Mouse (Mus musculus): ENCODE measurements around the gene Fetub. TPM values are rescaled to one million over a fixed set of nuclear protein-coding genes. Genes with fewer than 3 reads are reported as not detected.
"Not testable (repeated sequence)": the region's sequence is repeated elsewhere in the genome, so short reads cannot be mapped to it uniquely, and the experiment has no call there.

Fetub gene
- polyA plus RNA-seq, 1 experiment from 2014 or later, result 0.13 TPM

DNA sequence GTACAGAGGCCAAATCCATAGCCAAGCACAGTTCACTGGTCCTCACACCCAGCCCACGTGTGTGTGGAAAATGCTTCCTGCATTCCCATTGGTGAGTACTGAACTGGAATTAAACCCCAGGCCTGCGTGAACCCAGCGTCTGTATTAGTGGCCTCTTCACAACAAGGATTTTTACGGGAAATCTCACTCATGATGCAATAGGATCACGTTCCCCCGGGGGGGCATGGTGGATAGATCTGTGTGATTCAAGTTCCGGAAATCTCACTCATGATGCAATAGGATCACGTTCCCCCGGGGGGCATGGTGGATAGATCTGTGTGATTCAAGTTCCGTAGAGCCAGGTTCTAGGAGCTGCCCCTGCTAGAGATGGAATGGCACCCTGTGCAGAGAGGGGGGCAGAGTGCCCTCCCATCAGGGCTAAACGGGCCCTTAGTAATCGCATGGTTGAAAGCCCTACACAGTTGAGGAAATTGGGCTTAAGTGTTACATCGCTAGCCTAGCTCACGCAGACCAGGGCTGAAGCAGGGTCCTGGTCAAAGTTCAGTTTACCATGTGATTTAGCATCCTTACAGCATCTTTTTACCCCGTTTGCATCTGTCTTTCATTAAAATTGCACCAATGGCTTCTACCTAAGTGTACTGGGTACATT lies 654 bp downstream of the Fetub start:
- WGBS, result 77% methylated on average over 15 of the region's 15 CpGs
- no peak overlapping the region for H3K27ac ChIP-seq
- ATAC-seq, result no peak

DNA sequence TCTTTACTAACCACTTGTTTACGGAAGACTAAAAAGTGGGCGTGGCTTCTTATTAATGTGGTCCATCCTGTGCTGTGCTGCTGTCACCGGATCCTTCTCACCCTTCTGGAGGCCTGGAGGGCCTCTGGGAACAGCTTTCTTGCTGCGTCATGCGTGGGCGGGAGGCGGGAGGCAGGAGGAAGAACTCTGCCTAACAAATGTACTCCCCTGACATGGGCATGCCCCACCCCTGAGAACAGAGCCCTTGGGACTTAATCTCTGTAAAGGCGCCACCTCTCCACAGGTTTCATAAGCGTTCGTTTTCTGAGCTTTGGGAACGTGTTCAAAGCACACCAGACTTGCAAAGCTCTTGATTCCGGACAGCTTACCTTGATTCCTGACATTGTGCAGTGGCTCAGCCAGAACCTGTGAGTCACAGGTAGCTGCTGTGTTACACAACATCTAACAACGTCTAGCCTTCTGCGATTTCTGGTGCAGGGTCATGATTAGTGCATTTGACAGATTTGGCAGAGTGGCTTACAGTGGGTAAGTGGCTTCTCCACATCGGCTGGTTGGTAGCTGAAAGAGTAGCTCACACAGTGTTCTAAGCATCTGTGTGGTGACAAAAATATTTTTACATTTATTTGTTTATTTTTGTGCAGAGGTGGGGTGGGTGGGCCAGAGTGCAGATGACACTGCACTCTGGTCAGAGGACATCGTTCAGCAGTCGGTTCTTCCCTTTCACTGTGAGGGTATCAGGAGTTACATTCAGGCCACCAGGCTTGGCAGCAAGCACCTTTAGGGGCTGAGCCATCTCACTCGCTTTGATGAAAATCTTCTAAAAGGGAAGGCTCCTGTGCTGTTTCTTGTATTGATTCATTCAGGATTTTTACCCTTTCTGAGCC lies 2.1 kb downstream of the Fetub start:
- ATAC-seq, result peak; percentile 43; the same call in 1 of the 2 replicates
- no peak overlapping the region for H3K27ac ChIP-seq
- H3K4me3 ChIP-seq (replicated peaks), result no peak overlapping the region
- no peaks in the 10 kb centered on the region for H3K36me3 ChIP-seq
- no peak overlapping the region for H3K9ac ChIP-seq
- 53% methylated on average over 18 of the region's 18 CpGs for WGBS
- peaks cover 2% of the 10 kb centered on the region; the same call in 1 of the 2 replicates for H3K4me1 ChIP-seq (replicated peaks)
- H3K27me3 ChIP-seq (replicated peaks), result no peaks in the 10 kb centered on the region
- no peaks in the 10 kb centered on the region for H3K9me3 ChIP-seq
- no peak overlapping the region for H3K4me2 ChIP-seq (replicated peaks)

More for the DNA sequence above, 654 bp downstream of the Fetub start:
- H3K27me3 ChIP-seq (replicated peaks), result no peaks in the 10 kb centered on the region
- H3K36me3 ChIP-seq, result no peaks in the 10 kb centered on the region
- no peak overlapping the region for H3K9ac ChIP-seq
- H3K4me3 ChIP-seq (replicated peaks), result no peak overlapping the region
- peaks cover 2% of the 10 kb centered on the region; the same call in 1 of the 2 replicates for H3K4me1 ChIP-seq (replicated peaks)
- H3K9me3 ChIP-seq, result no peaks in the 10 kb centered on the region
- no peak overlapping the region for H3K4me2 ChIP-seq (replicated peaks)

DNA sequence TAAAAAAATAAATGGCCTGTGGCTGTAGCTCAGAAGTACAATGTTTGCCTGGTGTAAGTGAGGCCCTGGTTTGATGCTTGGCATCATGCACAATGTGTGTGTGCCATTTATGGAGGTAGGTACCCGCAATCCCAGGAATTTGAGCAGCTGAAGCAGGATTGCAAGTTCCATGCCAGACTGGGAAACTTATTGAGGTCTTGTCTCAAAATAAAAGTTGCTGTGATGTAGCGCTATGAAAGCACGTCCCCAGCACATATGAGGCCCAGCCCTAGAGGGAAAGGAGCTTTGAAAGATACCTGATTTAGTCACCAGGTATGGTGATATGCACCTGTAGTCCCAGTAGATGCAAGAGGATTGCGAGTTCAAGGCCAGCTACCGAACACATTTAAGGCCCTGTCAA lies 3.6 kb downstream of the Fetub start:
- Histone ChIP-seq H3K9me3 (no peaks in the 10 kb centered on the region), H3K4me2 (replicated peaks) (no peak overlapping the region), H3K27me3 (replicated peaks) (no peaks in the 10 kb centered on the region), H3K27ac (no peak overlapping the region), H3K9ac (no peak overlapping the region), H3K4me1 (replicated peaks) (peaks cover 2% of the 10 kb centered on the region; the same call in 1 of the 2 replicates), H3K36me3 (no peaks in the 10 kb centered on the region), H3K4me3 (replicated peaks) (no peak overlapping the region)
- 90% methylated on average over 5 of the region's 5 CpGs for WGBS
- no peak for ATAC-seq

DNA sequence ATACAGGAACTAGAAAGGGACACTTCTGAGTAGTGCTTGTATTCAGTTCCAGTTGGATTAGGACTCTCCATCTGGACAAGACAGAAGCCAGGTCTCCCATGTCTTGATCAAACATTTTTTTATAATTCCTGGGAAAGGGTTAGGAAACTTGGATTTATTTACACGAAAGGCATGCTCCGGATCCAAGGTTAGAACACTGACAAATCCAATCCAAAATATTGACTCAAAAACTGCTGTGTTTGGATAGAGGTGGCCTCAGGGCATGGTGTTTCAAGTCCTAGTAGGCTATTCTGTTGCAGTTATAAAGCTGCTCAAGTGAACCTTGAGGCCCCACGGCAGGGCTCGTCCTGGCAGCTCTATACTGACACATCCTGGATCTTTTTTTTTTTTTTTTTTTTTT lies 4.3 kb downstream of the Fetub start:
- Histone ChIP-seq H3K27ac (no peak overlapping the region), H3K4me1 (replicated peaks) (peaks cover 2% of the 10 kb centered on the region; the same call in 1 of the 2 replicates), H3K36me3 (no peaks in the 10 kb centered on the region), H3K4me3 (replicated peaks) (no peak overlapping the region), H3K4me2 (replicated peaks) (no peak overlapping the region), H3K9me3 (no peaks in the 10 kb centered on the region), H3K9ac (no peak overlapping the region), H3K27me3 (replicated peaks) (no peaks in the 10 kb centered on the region)
- ATAC-seq, result no peak
- WGBS, result 72% methylated on average over 4 of the region's 4 CpGs

DNA sequence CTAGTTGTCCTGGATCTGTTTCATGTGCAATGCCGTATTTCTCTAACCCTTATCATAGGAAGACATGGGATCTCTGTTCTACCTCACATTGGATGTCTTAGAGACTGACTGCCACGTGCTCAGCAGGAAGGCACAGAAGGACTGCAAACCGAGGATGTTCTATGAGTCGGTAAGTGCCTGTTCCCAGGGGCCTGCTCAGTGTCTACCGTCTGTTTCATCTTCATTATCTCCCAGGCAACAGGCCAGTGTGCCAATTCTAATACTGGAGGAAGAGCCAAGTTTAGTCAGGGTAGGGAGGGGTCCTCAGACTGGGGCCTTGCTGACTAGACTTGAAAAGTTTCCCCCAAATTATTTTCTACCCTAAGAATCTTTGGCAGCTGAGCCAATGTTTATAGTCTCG lies 11.4 kb downstream of the Fetub start:
- H3K4me3 ChIP-seq (replicated peaks), result no peak overlapping the region
- ATAC-seq, result no peak
- H3K4me1 ChIP-seq (replicated peaks), result no peaks in the 10 kb centered on the region
- no peaks in the 10 kb centered on the region for H3K27me3 ChIP-seq (replicated peaks)
- H3K36me3 ChIP-seq, result no peaks in the 10 kb centered on the region
- H3K9ac ChIP-seq, result no peak overlapping the region
- H3K9me3 ChIP-seq, result no peaks in the 10 kb centered on the region
- H3K4me2 ChIP-seq (replicated peaks), result no peak overlapping the region
- 56% methylated on average over 6 of the region's 6 CpGs for WGBS
- H3K27ac ChIP-seq, result no peak overlapping the region

DNA sequence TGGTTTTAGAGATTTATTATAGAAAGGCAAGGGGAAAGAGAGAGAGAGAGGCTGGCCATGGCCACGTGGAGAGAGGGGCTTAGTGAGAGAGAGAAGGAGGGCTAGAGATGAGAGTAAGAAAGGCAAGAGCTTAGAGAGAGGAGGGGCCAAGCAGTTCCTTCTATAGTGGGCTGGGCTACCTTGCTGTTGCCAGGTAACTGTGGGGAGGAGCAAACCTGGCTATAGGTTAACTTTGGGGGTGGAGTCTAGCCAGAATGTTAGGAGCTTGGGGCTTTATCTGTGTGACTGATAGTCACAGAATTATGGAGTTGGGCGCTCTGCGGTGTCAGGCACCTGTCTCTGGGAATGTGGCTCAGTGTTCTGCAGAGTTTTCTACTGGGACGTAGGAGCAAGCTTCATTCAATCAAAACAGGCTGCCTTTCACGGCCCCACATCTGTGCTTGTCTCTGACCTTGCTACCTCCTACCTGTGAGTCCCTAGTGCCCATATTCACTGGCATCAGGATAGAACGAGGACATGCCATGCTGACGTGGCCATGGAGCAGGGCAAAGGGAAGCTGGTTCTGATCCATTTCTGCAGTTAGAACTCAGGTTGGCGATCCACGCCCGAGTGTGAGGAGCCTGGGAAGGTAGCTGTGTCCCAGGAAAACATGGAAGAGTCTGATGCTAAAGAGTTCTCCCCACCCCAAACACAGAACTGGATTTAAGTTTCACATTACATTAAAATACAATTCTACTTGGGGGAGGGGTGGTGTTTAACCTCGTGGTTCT lies 13.5 kb downstream of the Fetub start:
- 80% methylated on average over 11 of the region's 11 CpGs for WGBS
- Histone ChIP-seq H3K4me2 (replicated peaks) (no peak overlapping the region), H3K36me3 (no peaks in the 10 kb centered on the region), H3K9me3 (no peaks in the 10 kb centered on the region), H3K27me3 (replicated peaks) (no peaks in the 10 kb centered on the region), H3K4me3 (replicated peaks) (no peak overlapping the region), H3K27ac (no peak overlapping the region), H3K4me1 (replicated peaks) (no peaks in the 10 kb centered on the region), H3K9ac (no peak overlapping the region)
- ATAC-seq, result no peak

DNA sequence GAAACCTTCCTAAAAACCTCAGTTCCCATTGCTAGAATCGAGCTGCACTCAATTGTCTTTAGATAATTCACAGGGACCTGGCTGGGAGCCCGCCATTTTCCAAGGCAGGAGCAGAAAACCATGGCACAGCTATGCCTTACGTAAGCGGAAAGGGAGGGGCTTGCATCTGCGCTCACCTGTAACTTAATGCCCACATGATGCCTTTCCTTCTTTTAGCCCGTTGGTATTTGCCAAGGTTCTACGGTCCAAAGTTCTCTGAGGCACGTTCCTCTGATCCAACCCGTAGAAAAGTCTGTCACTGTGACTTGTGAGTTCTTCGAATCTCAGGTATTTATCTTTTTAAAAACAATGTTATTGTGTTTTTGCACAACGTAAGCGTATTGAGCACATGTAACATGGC lies 19.5 kb downstream of the Fetub start:
- H3K27me3 ChIP-seq (replicated peaks), result no peaks in the 10 kb centered on the region
- H3K9me3 ChIP-seq, result no peaks in the 10 kb centered on the region
- H3K4me1 ChIP-seq (replicated peaks), result no peaks in the 10 kb centered on the region
- 88% methylated on average over 12 of the region's 12 CpGs for WGBS
- no peak overlapping the region for H3K9ac ChIP-seq
- ATAC-seq, result no peak
- H3K4me2 ChIP-seq (replicated peaks), result no peak overlapping the region
- no peaks in the 10 kb centered on the region for H3K36me3 ChIP-seq
- no peak overlapping the region for H3K4me3 ChIP-seq (replicated peaks)
- no peak overlapping the region for H3K27ac ChIP-seq

DNA sequence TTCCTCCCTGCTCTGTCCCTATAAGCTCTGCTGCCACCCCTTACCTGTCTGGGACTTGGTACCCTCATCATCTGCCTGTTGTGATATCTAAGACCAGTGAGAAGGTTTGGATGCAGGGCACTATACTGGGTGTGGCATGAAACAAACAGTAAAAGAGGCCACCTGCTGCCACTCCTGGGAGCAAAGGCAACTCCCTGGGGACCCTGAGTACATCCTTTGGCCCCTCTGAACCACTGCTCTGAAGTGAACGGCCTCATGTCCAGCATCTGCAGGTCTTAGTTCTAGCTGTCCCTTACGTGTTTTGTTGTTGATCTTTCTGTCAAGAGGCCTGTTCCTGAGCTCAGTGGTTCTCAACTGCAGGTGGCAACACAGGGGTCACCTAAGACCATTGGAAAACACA lies 20.4 kb downstream of the Fetub start:
- ATAC-seq, result no peak
- H3K9me3 ChIP-seq, result no peaks in the 10 kb centered on the region
- no peak overlapping the region for H3K27ac ChIP-seq
- 63% methylated on average over 2 of the region's 2 CpGs for WGBS
- H3K9ac ChIP-seq, result no peak overlapping the region
- no peaks in the 10 kb centered on the region for H3K4me1 ChIP-seq (replicated peaks)
- no peaks in the 10 kb centered on the region for H3K27me3 ChIP-seq (replicated peaks)
- H3K4me3 ChIP-seq (replicated peaks), result no peak overlapping the region
- H3K4me2 ChIP-seq (replicated peaks), result no peak overlapping the region
- no peaks in the 10 kb centered on the region for H3K36me3 ChIP-seq

DNA sequence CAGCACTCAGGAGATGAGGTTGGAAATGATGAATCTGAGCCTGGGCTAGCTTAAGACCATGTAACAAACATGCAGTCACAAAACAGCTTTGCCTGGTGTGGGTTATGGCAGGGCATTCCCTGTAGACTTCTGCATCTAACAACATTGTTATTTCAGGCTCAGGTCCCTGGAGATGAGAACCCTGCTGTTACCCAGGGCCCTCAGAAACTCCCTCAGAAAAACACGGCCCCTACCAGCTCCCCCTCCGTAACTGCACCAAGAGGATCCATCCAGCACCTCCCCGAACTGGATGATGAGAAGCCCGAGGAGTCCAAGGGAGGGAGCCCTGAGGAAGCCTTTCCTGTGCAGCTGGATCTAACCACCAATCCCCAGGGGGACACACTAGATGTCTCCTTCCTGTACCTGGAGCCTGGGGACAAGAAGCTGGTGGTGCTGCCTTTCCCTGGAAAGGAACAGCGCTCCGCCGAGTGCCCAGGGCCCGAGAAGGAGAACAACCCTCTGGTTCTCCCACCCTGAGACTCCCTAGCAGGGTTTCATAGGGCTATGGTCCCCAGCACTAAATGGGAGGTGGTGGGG lies 21.1 kb downstream of the Fetub start:
- Histone ChIP-seq H3K36me3 (no peaks in the 10 kb centered on the region), H3K9me3 (no peaks in the 10 kb centered on the region), H3K4me2 (replicated peaks) (no peak overlapping the region), H3K4me1 (replicated peaks) (no peaks in the 10 kb centered on the region), H3K27ac (no peak overlapping the region), H3K4me3 (replicated peaks) (no peak overlapping the region), H3K27me3 (replicated peaks) (no peaks in the 10 kb centered on the region), H3K9ac (no peak overlapping the region)
- no peak for ATAC-seq
- WGBS, result 80% methylated on average over 8 of the region's 8 CpGs

DNA sequence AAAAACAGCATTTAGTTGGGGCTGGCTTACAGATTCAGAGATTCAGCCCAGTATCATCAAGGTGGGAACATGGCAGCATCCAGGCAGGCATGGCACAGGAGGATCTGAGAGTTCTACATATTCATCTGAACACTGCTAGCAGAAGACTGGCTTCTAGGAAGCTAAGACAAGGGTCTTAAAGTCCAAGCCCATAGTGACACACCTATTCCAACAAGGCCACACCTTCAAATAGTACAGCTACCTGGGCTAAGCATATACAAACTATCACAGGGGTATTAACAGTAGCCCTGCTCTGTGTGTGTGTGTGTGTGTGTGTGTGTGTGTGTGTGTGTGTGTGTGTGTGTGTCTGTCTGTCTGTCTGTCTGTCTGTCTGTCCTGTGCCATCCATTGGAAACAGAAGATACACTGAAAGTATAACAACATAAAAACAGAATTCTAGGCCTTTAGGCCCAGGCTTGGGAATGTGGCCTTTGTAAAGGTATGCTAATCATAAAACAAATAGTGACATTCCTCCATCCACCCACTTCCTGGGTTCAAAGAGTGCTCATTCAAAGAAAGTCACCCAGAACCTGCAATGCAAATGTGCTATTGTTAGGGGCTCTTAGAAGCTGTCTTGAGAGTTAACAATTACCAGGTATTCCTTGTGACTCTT lies 23.8 kb downstream of the Fetub start:
- not testable (repeated sequence) for H3K4me1 ChIP-seq (replicated peaks); H3K36me3 ChIP-seq; H3K4me2 ChIP-seq (replicated peaks); H3K27ac ChIP-seq; H3K27me3 ChIP-seq (replicated peaks); ATAC-seq; H3K9me3 ChIP-seq; H3K4me3 ChIP-seq (replicated peaks); H3K9ac ChIP-seq

DNA sequence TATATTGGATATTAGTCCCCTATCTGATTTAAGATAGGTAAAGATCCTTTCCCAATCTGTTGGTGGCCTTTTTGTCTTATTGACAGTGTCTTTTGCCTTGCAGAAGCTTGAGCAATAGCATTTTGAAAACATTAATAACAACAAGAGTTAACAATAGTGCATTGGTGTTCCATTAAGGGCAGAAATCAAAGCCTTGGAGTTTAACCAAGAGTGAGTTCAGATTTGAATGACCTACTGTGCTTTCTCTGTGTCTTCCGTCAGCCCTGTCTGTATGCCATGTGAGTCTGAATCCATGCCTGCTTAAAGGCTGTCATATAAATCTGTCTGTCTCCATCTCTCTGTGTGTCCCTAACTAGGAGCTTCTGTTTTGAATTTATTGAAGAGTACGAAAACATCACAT lies 29.2 kb downstream of the Fetub start:
- Histone ChIP-seq H3K4me3 (replicated peaks) (no peak overlapping the region), H3K4me1 (replicated peaks) (no peaks in the 10 kb centered on the region), H3K27me3 (replicated peaks) (no peaks in the 10 kb centered on the region), H3K4me2 (replicated peaks) (no peak overlapping the region), H3K27ac (no peak overlapping the region), H3K9ac (no peak overlapping the region), H3K9me3 (no peaks in the 10 kb centered on the region), H3K36me3 (no peaks in the 10 kb centered on the region)
- no peak for ATAC-seq
- WGBS, result 93% methylated on average over 2 of the region's 2 CpGs
